Mouse (Mus musculus): ENCODE measurements around the gene D11Wsu47e. TPM values are rescaled to one million over a fixed set of nuclear protein-coding genes. Genes with fewer than 3 reads are reported as not detected.

The D11Wsu47e gene
- polyA plus RNA-seq, 1 experiment from 2014 or later: 14.6 TPM

- no peak for ATAC-seq
- Histone ChIP-seq H3K9me3 (no peaks in the 10 kb centered on the region), H3K9ac (no peak overlapping the region), H3K27me3 (replicated peaks) (no peaks in the 10 kb centered on the region), H3K36me3 (peaks cover 30% of the 10 kb centered on the region), H3K27ac (no peak overlapping the region), H3K4me2 (replicated peaks) (no peak overlapping the region), H3K4me1 (replicated peaks) (peaks cover 52% of the 10 kb centered on the region), H3K4me3 (replicated peaks) (no peak overlapping the region)
- WGBS: 38% methylated on average over 3 of the region's 3 CpGs
Observed at GRCm38 (mm10) chr11:113730879-113731278, 46.7 kb downstream of the D11Wsu47e start.

GRCm38 (mm10) chr11:113731945-113732612 is 47.9 kb downstream of the D11Wsu47e start:
- H3K4me2 ChIP-seq (replicated peaks): no peak overlapping the region
- H3K27ac ChIP-seq: no peak overlapping the region
- H3K4me1 ChIP-seq (replicated peaks): peaks cover 53% of the 10 kb centered on the region
- ATAC-seq: no peak
- H3K27me3 ChIP-seq (replicated peaks): no peaks in the 10 kb centered on the region
- H3K9me3 ChIP-seq: no peaks in the 10 kb centered on the region
- no peak overlapping the region for H3K4me3 ChIP-seq (replicated peaks)
- peaks cover 23% of the 10 kb centered on the region for H3K36me3 ChIP-seq
- WGBS: 91% methylated on average over 10 of the region's 10 CpGs
- H3K9ac ChIP-seq: no peak overlapping the region

GRCm38 (mm10) chr11:113733631-113734364 is 49.6 kb downstream of the D11Wsu47e start:
- peaks cover 59% of the 10 kb centered on the region for H3K4me1 ChIP-seq (replicated peaks)
- H3K9me3 ChIP-seq: no peaks in the 10 kb centered on the region
- 29% methylated on average over 6 of the region's 6 CpGs for WGBS

GRCm38 (mm10) chr11:113735151-113735550 is 50.9 kb downstream of the D11Wsu47e start:
- WGBS: 45% methylated on average over 6 of the region's 6 CpGs
- H3K4me3 ChIP-seq (replicated peaks): no peak overlapping the region
- no peak overlapping the region for H3K4me2 ChIP-seq (replicated peaks)
- H3K9ac ChIP-seq: no peak overlapping the region
- H3K36me3 ChIP-seq: no peaks in the 10 kb centered on the region
- H3K4me1 ChIP-seq (replicated peaks): peaks cover 70% of the 10 kb centered on the region
- H3K27me3 ChIP-seq (replicated peaks): no peaks in the 10 kb centered on the region
- peak; percentile 61 for ATAC-seq
- H3K9me3 ChIP-seq: no peaks in the 10 kb centered on the region
- H3K27ac ChIP-seq: peak overlapping the region; percentile 72

More at GRCm38 (mm10) chr11:113733631-113734364, 49.6 kb downstream of the D11Wsu47e start:
- Histone ChIP-seq H3K27me3 (replicated peaks) (no peaks in the 10 kb centered on the region), H3K9ac (no peak overlapping the region), H3K36me3 (peaks cover 8% of the 10 kb centered on the region), H3K4me3 (replicated peaks) (no peak overlapping the region), H3K27ac (peak overlapping the region; percentile 72), H3K4me2 (replicated peaks) (peak overlapping the region; percentile 12; the same call in 1 of the 2 replicates)
- peak; percentile 72 for ATAC-seq

DNA sequence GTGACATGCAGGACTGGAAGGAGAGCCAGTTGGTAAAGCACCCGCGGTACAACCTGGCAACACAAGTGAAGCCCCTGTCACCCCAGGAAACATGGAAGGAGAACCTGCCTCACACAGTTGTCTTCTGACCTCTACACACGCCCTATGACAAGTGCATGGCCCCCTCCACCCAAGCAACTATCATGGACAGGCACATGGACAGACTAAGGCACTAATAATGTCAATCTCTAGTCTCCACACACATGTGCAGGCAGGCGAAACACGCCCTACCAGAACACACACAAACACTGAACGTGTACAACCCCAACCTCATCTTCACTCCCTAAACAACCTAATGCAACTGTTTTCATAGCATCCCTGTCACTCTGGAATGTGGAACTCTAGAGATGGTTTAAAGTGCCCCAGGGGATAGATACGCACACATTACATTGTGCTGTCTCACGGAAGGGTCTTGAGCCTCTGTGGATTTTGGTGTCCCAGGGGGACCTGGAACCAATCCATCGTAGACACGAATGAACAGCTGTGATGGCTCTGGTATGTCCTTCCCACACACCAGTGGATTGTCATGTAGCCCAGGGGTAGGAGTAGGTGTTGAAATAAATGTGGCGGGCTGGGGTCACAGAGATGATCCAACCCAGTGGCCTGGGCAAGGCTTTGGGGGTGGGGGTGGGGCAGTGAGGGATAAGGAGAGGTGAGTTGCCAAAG is 52.8 kb downstream of the D11Wsu47e start:
- Histone ChIP-seq H3K4me1 (replicated peaks) (peaks cover 70% of the 10 kb centered on the region), H3K9ac (no peak overlapping the region), H3K4me3 (replicated peaks) (no peak overlapping the region), H3K27ac (no peak overlapping the region), H3K36me3 (0 out of 2 replicates have a peak, but pooled peaks cover 2% of the 10 kb centered on the region), H3K4me2 (replicated peaks) (no peak overlapping the region), H3K27me3 (replicated peaks) (no peaks in the 10 kb centered on the region), H3K9me3 (no peaks in the 10 kb centered on the region)
- no peak for ATAC-seq
- 71% methylated on average over 11 of the region's 11 CpGs for WGBS

GRCm38 (mm10) chr11:113737553-113737854 is 53.3 kb downstream of the D11Wsu47e start:
- Histone ChIP-seq H3K4me1 (replicated peaks) (peaks cover 70% of the 10 kb centered on the region), H3K27ac (no peak overlapping the region), H3K9me3 (no peaks in the 10 kb centered on the region), H3K4me3 (replicated peaks) (no peak overlapping the region), H3K4me2 (replicated peaks) (no peak overlapping the region), H3K27me3 (replicated peaks) (no peaks in the 10 kb centered on the region), H3K36me3 (0 out of 2 replicates have a peak, but pooled peaks cover 2% of the 10 kb centered on the region), H3K9ac (no peak overlapping the region)
- no peak for ATAC-seq
- 70% methylated on average over 3 of the region's 3 CpGs for WGBS

DNA sequence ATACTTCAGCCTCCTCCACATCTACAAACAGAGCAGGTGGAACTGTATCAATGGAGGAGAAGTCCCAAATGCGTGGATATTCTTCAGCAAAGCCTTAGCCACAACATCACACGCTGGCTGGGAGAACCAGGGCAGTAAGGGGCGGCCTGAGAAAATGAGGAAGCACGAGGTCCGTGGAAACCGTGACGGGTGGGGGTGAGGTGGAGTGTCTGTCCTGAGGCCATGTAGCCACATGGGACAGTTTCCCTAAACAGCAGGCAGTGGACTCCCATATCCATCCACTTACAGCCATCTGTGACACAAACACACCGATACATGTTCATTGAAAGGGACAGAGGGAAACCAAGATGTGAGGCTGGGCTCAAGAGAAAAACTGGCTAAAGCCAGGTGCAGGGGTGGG is 53.7 kb downstream of the D11Wsu47e start:
- peaks cover 67% of the 10 kb centered on the region for H3K4me1 ChIP-seq (replicated peaks)

GRCm38 (mm10) chr11:113739213-113739612 is 55.0 kb downstream of the D11Wsu47e start:
- 66% methylated on average over 8 of the region's 8 CpGs for WGBS
- Histone ChIP-seq H3K9me3 (no peaks in the 10 kb centered on the region), H3K27me3 (replicated peaks) (no peaks in the 10 kb centered on the region), H3K4me1 (replicated peaks) (peaks cover 54% of the 10 kb centered on the region), H3K4me2 (replicated peaks) (no peak overlapping the region), H3K36me3 (peaks cover 7% of the 10 kb centered on the region; the same call in 1 of the 2 replicates), H3K4me3 (replicated peaks) (no peak overlapping the region), H3K9ac (no peak overlapping the region), H3K27ac (0 out of 2 replicates have a peak overlapping the region, but pooled peaks have one; percentile 0)
- peak; percentile 36; the same call in 1 of the 2 replicates for ATAC-seq

More for the DNA sequence above, 53.7 kb downstream of the D11Wsu47e start:
- H3K9me3 ChIP-seq: no peaks in the 10 kb centered on the region
- no peak overlapping the region for H3K4me3 ChIP-seq (replicated peaks)
- H3K27ac ChIP-seq: no peak overlapping the region
- no peak overlapping the region for H3K9ac ChIP-seq
- 71% methylated on average over 8 of the region's 8 CpGs for WGBS
- no peaks in the 10 kb centered on the region for H3K27me3 ChIP-seq (replicated peaks)
- no peak for ATAC-seq
- no peak overlapping the region for H3K4me2 ChIP-seq (replicated peaks)
- 0 out of 2 replicates have a peak, but pooled peaks cover 2% of the 10 kb centered on the region for H3K36me3 ChIP-seq

- Histone ChIP-seq H3K4me3 (replicated peaks) (no peak overlapping the region), H3K4me1 (replicated peaks) (peaks cover 45% of the 10 kb centered on the region), H3K27me3 (replicated peaks) (no peaks in the 10 kb centered on the region), H3K9me3 (no peaks in the 10 kb centered on the region), H3K36me3 (peaks cover 7% of the 10 kb centered on the region; the same call in 1 of the 2 replicates), H3K27ac (0 out of 2 replicates have a peak overlapping the region, but pooled peaks have one; percentile 0), H3K9ac (no peak overlapping the region), H3K4me2 (replicated peaks) (no peak overlapping the region)
- no peak for ATAC-seq
- WGBS: 34% methylated on average over 7 of the region's 7 CpGs
Observed at GRCm38 (mm10) chr11:113740100-113740499, 55.9 kb downstream of the D11Wsu47e start.

GRCm38 (mm10) chr11:113742998-113743397 is 58.8 kb downstream of the D11Wsu47e start:
- Histone ChIP-seq H3K4me3 (replicated peaks) (no peak overlapping the region), H3K27me3 (replicated peaks) (no peaks in the 10 kb centered on the region), H3K4me1 (replicated peaks) (peaks cover 39% of the 10 kb centered on the region), H3K9me3 (no peaks in the 10 kb centered on the region), H3K4me2 (replicated peaks) (no peak overlapping the region), H3K27ac (no peak overlapping the region), H3K36me3 (peaks cover 7% of the 10 kb centered on the region; the same call in 1 of the 2 replicates), H3K9ac (no peak overlapping the region)
- 86% methylated on average over 1 of the region's 1 CpGs for WGBS
- no peak for ATAC-seq
